In genomic region chr14:78235296-78235695, GRCm38 (mm10) we compare ENCODE assay signal across 26 mouse cellular contexts.
DNase-seq lines count a peak whose midpoint lies in the region; ATAC-seq and TF ChIP-seq lines count a peak whose summit lies in the region.
"Had no signal": no experiment of that assay in that cellular context is flagged by ENCODE, and none has a peak within 500 bp of the region (broad histone marks: within the 10 kb centered on the region; RNA-seq: fewer than 3 reads in every experiment).

No protein-coding gene starts in this region.

- no peaks in the 10 kb centered on the region for H3K27me3 ChIP-seq in lung, embryonic 14.5 days (ENCODE audit: insufficient read depth, low read length)
- H3K27me3 ChIP-seq: embryonic facial prominence, embryonic 12.5 days; embryonic facial prominence, embryonic 15.5 days; heart, embryonic 12.5 days; heart, embryonic 15.5 days had no signal

- 43% methylated on average over 3 of the region's 3 CpGs for WGBS in lung, embryonic 14.5 days

- peak; percentile 63 for DNase-seq in heart, adult 11 months
- no peak for DNase-seq in heart, postnatal 36 days
- peak; percentile 9 for DNase-seq in lung, embryonic 14.5 days
- no peak for DNase-seq in lung, postnatal 36 days
- DNase-seq in adrenal gland, postnatal 14 days = peak; percentile 22
- peak; percentile 49 for DNase-seq in brain, embryonic 14.5 days (ENCODE audit: low read depth)
- DNase-seq in spleen, adult 18-20 months = no peak
- DNase-seq: cerebellum, adult 18-20 months; cerebellum, adult 9-10 months; cerebellum, postnatal 14 days; forebrain, postnatal 0 days; gastrocnemius, adult 2 months; gastrocnemius, postnatal 14 days; heart, adult 18-20 months; heart, postnatal 10 days; heart, postnatal 4 days had no signal

- no peak overlapping the region for H3K4me2 ChIP-seq in lung, embryonic 14.5 days
- H3K4me2 ChIP-seq: embryonic facial prominence, embryonic 12.5 days; embryonic facial prominence, embryonic 15.5 days; heart, embryonic 12.5 days; heart, embryonic 15.5 days; hindbrain, embryonic 14.5 days had no signal

- TF ChIP-seq POLR2A in brain, embryonic 14.5 days (IDR thresholded peaks at IDR 0.05; ENCODE audit: borderline replicate concordance, extremely low read depth, insufficient read depth, insufficient read length, poor library complexity, severe bottlenecking) = no peak

- no peak for TF ChIP-seq CTCF in lung, embryonic 14.5 days (IDR thresholded peaks at IDR 0.05; ENCODE audit: low read depth)
- no peak for TF ChIP-seq CTCF in brain, embryonic 14.5 days (IDR thresholded peaks at IDR 0.05; ENCODE audit: borderline replicate concordance, extremely low read depth, insufficient read depth, insufficient read length)

- ATAC-seq in lung, embryonic 14.5 days (ENCODE audit: insufficient read depth) = no peak
- ATAC-seq: CD4-positive, CD25-positive, alpha-beta regulatory T cell, adult 4 months; forebrain, embryonic 14.5 days; forebrain, postnatal 0 days; hindbrain, postnatal 0 days; inflammation-experienced regulatory T-cells, adult 6 months; intestine, postnatal 0 days had no signal

- no peak overlapping the region for H3K9ac ChIP-seq in lung, embryonic 14.5 days
- H3K9ac ChIP-seq: embryonic facial prominence, embryonic 12.5 days; embryonic facial prominence, embryonic 15.5 days; forebrain, postnatal 0 days; heart, embryonic 12.5 days; heart, embryonic 15.5 days; hindbrain, embryonic 14.5 days had no signal

- no peaks in the 10 kb centered on the region for H3K36me3 ChIP-seq in lung, embryonic 14.5 days (ENCODE audit: insufficient read depth)
- H3K36me3 ChIP-seq: embryonic facial prominence, embryonic 12.5 days; embryonic facial prominence, embryonic 15.5 days; heart, embryonic 12.5 days; heart, embryonic 15.5 days had no signal

- intact Hi-C loops in heart, postnatal 36 days (cut with DNase I) = no loop called here

- H3K4me3 ChIP-seq in lung, embryonic 14.5 days (ENCODE audit: low read depth, low read length) = no peak overlapping the region
- H3K4me3 ChIP-seq: embryonic facial prominence, embryonic 12.5 days; embryonic facial prominence, embryonic 15.5 days; gastrocnemius, adult 2 months; heart, embryonic 12.5 days; heart, embryonic 15.5 days had no signal

- no peaks in the 10 kb centered on the region; the same call in 1 of the 2 replicates for H3K4me1 ChIP-seq in lung, embryonic 14.5 days (ENCODE audit: insufficient read depth)
- H3K4me1 ChIP-seq: embryonic facial prominence, embryonic 12.5 days had no signal

- H3K9me3 ChIP-seq in lung, embryonic 14.5 days (ENCODE audit: low read depth, low read length) = no peaks in the 10 kb centered on the region
- H3K9me3 ChIP-seq: embryonic facial prominence, embryonic 12.5 days; embryonic facial prominence, embryonic 15.5 days; heart, embryonic 12.5 days; heart, embryonic 15.5 days had no signal

- no peak overlapping the region for H3K27ac ChIP-seq in lung, embryonic 14.5 days (ENCODE audit: low read depth)
- H3K27ac ChIP-seq: embryonic facial prominence, embryonic 12.5 days; embryonic facial prominence, embryonic 15.5 days; gastrocnemius, adult 2 months; hindbrain, embryonic 14.5 days; hindbrain, postnatal 0 days had no signal

Comparison
In these comparisons a context has a peak if more than half of its experiments do, and no peak if none do; other contexts are left out.
1. DNase-seq: peak in heart, adult 11 months (single experiment), lung, embryonic 14.5 days (single experiment), adrenal gland, postnatal 14 days (single experiment) and brain, embryonic 14.5 days (single experiment); none in heart, postnatal 36 days (0 of 2), lung, postnatal 36 days (single experiment) and spleen, adult 18-20 months (0 of 2).